Mouse (Mus musculus) heart, embryonic 16.5 days (tissue): ENCODE data around the gene Gm14326. TPM values are rescaled to one million over a fixed set of nuclear protein-coding genes. Genes with fewer than 3 reads are reported as not detected.
"Not testable (repeated sequence)": the region's sequence is repeated elsewhere in the genome, so short reads cannot be mapped to it uniquely, and the experiment has no call there.

Experiments used
- ATAC-seq: fragments of 200-750 bp; cut with Nextera tagmentation; replicated peaks from 2 replicates; pipeline ENCODE4 v1.8.0; 2017; ENCODE audit warnings: moderate number of reproducible peaks; ENCODE audit not compliant: insufficient read depth, low FRiP score; ENCODE audit errors: extremely low read depth
- H3K27ac ChIP-seq: fragments of 300-500 bp; sonication (generic); 2 replicates; pipeline ENCODE4 v1.5.1; 2014; ENCODE audit warnings: mild to moderate bottlenecking, low read length, control low read depth, moderate library complexity
- H3K27me3 ChIP-seq: fragments of 300-500 bp; sonication (generic); 2 replicates; pipeline ENCODE4 v1.6.1; 2014; ENCODE audit warnings: low read length, mixed read lengths; ENCODE audit not compliant: control insufficient read depth, insufficient read depth
- H3K36me3 ChIP-seq: fragments of 300-500 bp; sonication (generic); 2 replicates; pipeline ENCODE4 v1.6.1; 2014; ENCODE audit not compliant: control insufficient read depth, insufficient read depth
- H3K4me1 ChIP-seq: fragments of 300-500 bp; sonication (generic); 2 replicates; pipeline ENCODE4 v1.6.1; 2014; ENCODE audit warnings: low read length, mixed read lengths; ENCODE audit not compliant: control insufficient read depth, insufficient read depth
- H3K4me2 ChIP-seq: fragments of 300-500 bp; sonication (generic); 2 replicates; pipeline ENCODE4 v1.6.1; 2014; ENCODE audit warnings: low read depth, mild to moderate bottlenecking, control low read depth, low read length
- H3K4me3 ChIP-seq: fragments of 300-500 bp; sonication (generic); 2 replicates; pipeline ENCODE4 v1.5.1; 2014; ENCODE audit warnings: mild to moderate bottlenecking, control low read depth, low read length
- H3K9ac ChIP-seq: fragments of 300-500 bp; sonication (generic); 2 replicates; pipeline ENCODE4 v1.6.1; 2014; ENCODE audit warnings: low read length, control low read depth
- H3K9me3 ChIP-seq: fragments of 300-500 bp; sonication (generic); replicated peaks from 2 replicates; pipeline ENCODE4 v1.6.1; 2016; ENCODE audit warnings: low read length; ENCODE audit not compliant: control insufficient read depth
- WGBS: fragments of 180-500 bp; shearing (Covaris S2); extraction: QIAGEN DNeasy Blood & Tissue Kit; methylation state at CpG from one replicate; pipeline ENCODE4 v1.1.7; 2014; 5-methylcytosine and 5-hydroxymethylcytosine counted together
- polyA plus RNA-seq: library from polyadenylated mRNA; unstranded; fragments of >200 nt; fragmentation: Nextera tagmentation; extraction: Ambion mirVana; gene quantifications from 2 replicates; pipeline ENCODE4 v1.2.1, GENCODE M21; 2015

Gene Gm14326
- 22.3 and 23.7 TPM in 2 replicates for polyA plus RNA-seq

GRCm38 (mm10) chr2:177957145-177957544 lies at the start of gene Gm14326:
Gm14326 (minus strand) TSS chr2:177957297.
- H3K27me3 ChIP-seq, ATAC-seq, H3K9me3 ChIP-seq, H3K27ac ChIP-seq, H3K4me1 ChIP-seq, H3K36me3 ChIP-seq: not testable (repeated sequence)
- WGBS, result 0% methylated on average over 4 of the region's 7 CpGs
- Histone ChIP-seq H3K4me3 (peak within 1 kb of the TSS; percentile 53), H3K4me2 (peak within 1 kb of the TSS; percentile 50), H3K9ac (peak within 1 kb of the TSS; percentile 67)

DNA sequence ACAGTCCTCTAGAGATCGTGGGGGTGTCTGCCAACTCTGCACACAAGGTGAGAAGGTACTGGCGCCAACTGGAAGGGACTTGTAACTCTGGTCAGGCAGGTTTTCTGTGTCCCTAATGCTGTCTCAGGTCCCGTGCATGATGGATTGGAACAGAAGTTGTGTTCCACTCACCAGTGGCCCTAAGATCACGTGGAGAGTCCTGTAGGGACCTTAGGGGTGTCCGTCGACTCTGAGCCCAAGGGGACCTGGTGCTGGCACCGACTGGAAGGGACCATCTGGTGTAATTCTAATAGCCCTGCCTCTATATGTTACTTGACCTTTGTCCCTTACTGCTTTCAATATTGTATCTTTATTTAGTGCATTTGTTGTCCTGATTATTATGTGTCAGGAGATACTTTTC lies 17.7 kb upstream of the Gm14326 start:
- not testable (repeated sequence) for H3K9me3 ChIP-seq, H3K4me3 ChIP-seq, H3K4me1 ChIP-seq, H3K27ac ChIP-seq, ATAC-seq, H3K36me3 ChIP-seq, H3K4me2 ChIP-seq, H3K27me3 ChIP-seq, H3K9ac ChIP-seq
- WGBS, result 61% methylated on average over 7 of the region's 7 CpGs

- ATAC-seq, H3K36me3 ChIP-seq, H3K27ac ChIP-seq, H3K27me3 ChIP-seq, H3K4me1 ChIP-seq, H3K9me3 ChIP-seq: not testable (repeated sequence)
- Histone ChIP-seq H3K9ac (peak overlapping the region; percentile 67), H3K4me3 (peak overlapping the region; percentile 53), H3K4me2 (peak overlapping the region; percentile 50)
- 0% methylated on average over 18 of the region's 18 CpGs for WGBS
These were observed 363 bp downstream of the Gm14326 start for GRCm38 (mm10) chr2:177956734-177957133.

DNA sequence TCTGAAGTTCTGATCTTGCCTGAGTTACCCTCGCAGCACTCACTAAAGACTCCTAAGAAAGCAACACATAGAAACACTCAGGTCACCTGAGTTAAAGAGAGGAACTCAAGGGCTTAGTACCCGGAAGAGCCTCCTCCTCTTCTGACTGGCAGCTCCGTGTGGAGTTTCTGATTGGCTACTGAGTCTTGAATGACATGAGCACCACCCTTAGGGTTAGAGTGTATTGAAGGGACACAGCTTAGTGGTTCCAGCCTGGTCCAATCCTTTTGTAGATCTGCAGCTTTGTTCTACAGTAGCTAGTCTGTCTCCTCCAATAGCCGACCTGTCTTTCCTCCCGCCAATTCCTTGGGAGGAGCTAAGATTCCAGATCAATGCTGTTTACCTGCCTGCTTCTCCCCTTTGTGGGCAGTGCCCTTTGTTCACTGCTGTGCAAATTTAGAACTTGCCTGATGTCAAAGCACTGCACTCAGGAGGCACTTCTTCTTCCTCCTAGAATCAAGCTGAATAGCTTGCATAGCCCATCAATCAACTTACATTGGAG lies 31.5 kb downstream of the Gm14326 start, which contains the start of gene Zfp972:
Gene Zfp972 (minus strand): TSS at position 51 of the 541 bp plus-strand sequence.
- H3K27me3 ChIP-seq, H3K9ac ChIP-seq, H3K4me1 ChIP-seq, H3K9me3 ChIP-seq, H3K36me3 ChIP-seq, H3K4me2 ChIP-seq, ATAC-seq, H3K27ac ChIP-seq: not testable (repeated sequence)
- peak within 1 kb of the TSS; percentile 14; the same call in 1 of the 2 replicates for H3K4me3 ChIP-seq
- WGBS, result 45% methylated on average over 3 of the region's 5 CpGs

- H3K36me3 ChIP-seq, H3K27ac ChIP-seq, H3K27me3 ChIP-seq, H3K4me2 ChIP-seq, H3K9me3 ChIP-seq, ATAC-seq, H3K9ac ChIP-seq, H3K4me1 ChIP-seq, H3K4me3 ChIP-seq: not testable (repeated sequence)
- no CpG with 5 or more reads among the region's 12 CpGs for WGBS
These were observed 53.8 kb downstream of the Gm14326 start for GRCm38 (mm10) chr2:177903276-177903675.

GRCm38 (mm10) chr2:177898171-177898570 lies 58.9 kb downstream of the Gm14326 start:
- not testable (repeated sequence) for H3K9ac ChIP-seq, H3K27ac ChIP-seq, H3K9me3 ChIP-seq, H3K4me3 ChIP-seq, ATAC-seq, H3K4me1 ChIP-seq, H3K36me3 ChIP-seq, H3K4me2 ChIP-seq, H3K27me3 ChIP-seq
- WGBS, result 57% methylated on average over 2 of the region's 3 CpGs

- WGBS, result 28% methylated on average over 8 of the region's 13 CpGs
- Histone ChIP-seq H3K4me3 (peak within 1 kb of the TSS; percentile 37), H3K4me2 (peak within 1 kb of the TSS; percentile 21; the same call in 1 of the 2 replicates)
- H3K27ac ChIP-seq, H3K9me3 ChIP-seq, H3K36me3 ChIP-seq, H3K4me1 ChIP-seq, ATAC-seq, H3K27me3 ChIP-seq, H3K9ac ChIP-seq: not testable (repeated sequence)
These were observed 60.0 kb downstream of the Gm14326 start, which contains the start of gene Gm14327 for GRCm38 (mm10) chr2:177897046-177897578. Gm14327 (plus strand) TSS chr2:177897096.

- 86% methylated on average over 13 of the region's 14 CpGs for WGBS
- H3K4me3 ChIP-seq, ATAC-seq, H3K4me2 ChIP-seq, H3K9ac ChIP-seq, H3K9me3 ChIP-seq, H3K27ac ChIP-seq, H3K4me1 ChIP-seq, H3K36me3 ChIP-seq, H3K27me3 ChIP-seq: not testable (repeated sequence)
These were observed 69.4 kb downstream of the Gm14326 start for GRCm38 (mm10) chr2:177887743-177888142.
